Mouse (Mus musculus): ENCODE data around the gene H60b. TPM values are rescaled to one million over a fixed set of nuclear protein-coding genes. Genes with fewer than 3 reads are reported as not detected.

H60b gene
- polyA plus RNA-seq, 1 experiment from 2014 or later = 0.19 TPM

- Histone ChIP-seq H3K36me3 (ENCODE audit: control insufficient read depth, insufficient read depth, low read length) (no peaks in the 10 kb centered on the region), H3K4me1 (ENCODE audit: control insufficient read depth in 2 of 2, insufficient read depth in 2 of 2, low read length in 2 of 2) (no peaks in the 10 kb centered on the region), H3K27me3 (ENCODE audit: control insufficient read depth, insufficient read depth, low read length) (no peaks in the 10 kb centered on the region), H3K4me3 (ENCODE audit: control insufficient read depth in 1 of 2, insufficient read depth in 1 of 2, low read depth in 1 of 2, low read length in 2 of 2) (no peak overlapping the region), H3K9me3 (ENCODE audit: control insufficient read depth, low read length) (no peaks in the 10 kb centered on the region), H3K9ac (ENCODE audit: low read length) (no peak overlapping the region), H3K27ac (replicated peaks in 1 of 2; ENCODE audit: control insufficient read depth in 1 of 2, insufficient read depth in 1 of 2, low read depth in 2 of 2, low read length in 2 of 2) (no peak overlapping the region), H3K4me2 (ENCODE audit: low read length) (no peak overlapping the region)
- no peak for ATAC-seq (ENCODE audit: insufficient number of reproducible peaks, insufficient read depth, low FRiP score, low read depth)
- 62% methylated on average over 8 of the region's 8 CpGs for WGBS
These were observed 139.5 kb downstream of the H60b start for GRCm38 (mm10) chr10:22297766-22298461.

- H3K36me3 ChIP-seq (ENCODE audit: control insufficient read depth, insufficient read depth, low read length) = no peaks in the 10 kb centered on the region
- no peak overlapping the region for H3K27ac ChIP-seq (replicated peaks in 1 of 2; ENCODE audit: control insufficient read depth in 1 of 2, insufficient read depth in 1 of 2, low read depth in 2 of 2, low read length in 2 of 2)
- H3K4me3 ChIP-seq (ENCODE audit: control insufficient read depth in 1 of 2, insufficient read depth in 1 of 2, low read depth in 1 of 2, low read length in 2 of 2) = no peak overlapping the region
- no peak overlapping the region for H3K4me2 ChIP-seq (ENCODE audit: low read length)
- no peaks in the 10 kb centered on the region for H3K9me3 ChIP-seq (ENCODE audit: control insufficient read depth, low read length)
- no peak overlapping the region for H3K9ac ChIP-seq (ENCODE audit: low read length)
- no peaks in the 10 kb centered on the region for H3K27me3 ChIP-seq (ENCODE audit: control insufficient read depth, insufficient read depth, low read length)
- ATAC-seq (ENCODE audit: insufficient number of reproducible peaks, insufficient read depth, low FRiP score, low read depth) = no peak
- WGBS = 75% methylated on average over 2 of the region's 2 CpGs
- H3K4me1 ChIP-seq (ENCODE audit: control insufficient read depth in 2 of 2, insufficient read depth in 2 of 2, low read length in 2 of 2) = no peaks in the 10 kb centered on the region
These were observed 140.9 kb downstream of the H60b start for GRCm38 (mm10) chr10:22299324-22299723.

GRCm38 (mm10) chr10:22301641-22302040 is 143.3 kb downstream of the H60b start:
- no peak for ATAC-seq (ENCODE audit: insufficient number of reproducible peaks, insufficient read depth, low FRiP score, low read depth)
- H3K9ac ChIP-seq (ENCODE audit: low read length) = no peak overlapping the region
- no peak overlapping the region for H3K27ac ChIP-seq (replicated peaks in 1 of 2; ENCODE audit: control insufficient read depth in 1 of 2, insufficient read depth in 1 of 2, low read depth in 2 of 2, low read length in 2 of 2)
- H3K4me2 ChIP-seq (ENCODE audit: low read length) = no peak overlapping the region
- no peaks in the 10 kb centered on the region for H3K27me3 ChIP-seq (ENCODE audit: control insufficient read depth, insufficient read depth, low read length)
- WGBS = 74% methylated on average over 1 of the region's 1 CpGs
- no peak overlapping the region for H3K4me3 ChIP-seq (ENCODE audit: control insufficient read depth in 1 of 2, insufficient read depth in 1 of 2, low read depth in 1 of 2, low read length in 2 of 2)
- H3K36me3 ChIP-seq (ENCODE audit: control insufficient read depth, insufficient read depth, low read length) = no peaks in the 10 kb centered on the region
- no peaks in the 10 kb centered on the region for H3K9me3 ChIP-seq (ENCODE audit: control insufficient read depth, low read length)
- H3K4me1 ChIP-seq (ENCODE audit: control insufficient read depth in 2 of 2, insufficient read depth in 2 of 2, low read length in 2 of 2) = no peaks in the 10 kb centered on the region

GRCm38 (mm10) chr10:22302344-22303057 is 144.1 kb downstream of the H60b start:
- no peaks in the 10 kb centered on the region for H3K36me3 ChIP-seq (ENCODE audit: control insufficient read depth, insufficient read depth, low read length)
- no peak overlapping the region for H3K9ac ChIP-seq (ENCODE audit: low read length)
- no peaks in the 10 kb centered on the region for H3K27me3 ChIP-seq (ENCODE audit: control insufficient read depth, insufficient read depth, low read length)
- ATAC-seq (ENCODE audit: insufficient number of reproducible peaks, insufficient read depth, low FRiP score, low read depth) = no peak
- no peaks in the 10 kb centered on the region for H3K9me3 ChIP-seq (ENCODE audit: control insufficient read depth, low read length)
- no peak overlapping the region for H3K4me3 ChIP-seq (ENCODE audit: control insufficient read depth in 1 of 2, insufficient read depth in 1 of 2, low read depth in 1 of 2, low read length in 2 of 2)
- no peak overlapping the region for H3K4me2 ChIP-seq (ENCODE audit: low read length)
- H3K4me1 ChIP-seq (ENCODE audit: control insufficient read depth in 2 of 2, insufficient read depth in 2 of 2, low read length in 2 of 2) = no peaks in the 10 kb centered on the region
- 70% methylated on average over 5 of the region's 5 CpGs for WGBS
- no peak overlapping the region for H3K27ac ChIP-seq (replicated peaks in 1 of 2; ENCODE audit: control insufficient read depth in 1 of 2, insufficient read depth in 1 of 2, low read depth in 2 of 2, low read length in 2 of 2)

- H3K9me3 ChIP-seq (ENCODE audit: control insufficient read depth, low read length) = no peaks in the 10 kb centered on the region
- H3K27ac ChIP-seq (replicated peaks in 1 of 2; ENCODE audit: control insufficient read depth in 1 of 2, insufficient read depth in 1 of 2, low read depth in 2 of 2, low read length in 2 of 2) = no peak overlapping the region
- WGBS = 82% methylated on average over 6 of the region's 6 CpGs
- no peak for ATAC-seq (ENCODE audit: insufficient number of reproducible peaks, insufficient read depth, low FRiP score, low read depth)
- no peaks in the 10 kb centered on the region for H3K4me1 ChIP-seq (ENCODE audit: control insufficient read depth in 2 of 2, insufficient read depth in 2 of 2, low read length in 2 of 2)
- H3K27me3 ChIP-seq (ENCODE audit: control insufficient read depth, insufficient read depth, low read length) = no peaks in the 10 kb centered on the region
- H3K4me2 ChIP-seq (ENCODE audit: low read length) = no peak overlapping the region
- no peak overlapping the region for H3K9ac ChIP-seq (ENCODE audit: low read length)
- H3K36me3 ChIP-seq (ENCODE audit: control insufficient read depth, insufficient read depth, low read length) = no peaks in the 10 kb centered on the region
- no peak overlapping the region for H3K4me3 ChIP-seq (ENCODE audit: control insufficient read depth in 1 of 2, insufficient read depth in 1 of 2, low read depth in 1 of 2, low read length in 2 of 2)
These were observed 145.3 kb downstream of the H60b start for GRCm38 (mm10) chr10:22303736-22304135.

GRCm38 (mm10) chr10:22305801-22306200 is 147.4 kb downstream of the H60b start:
- Histone ChIP-seq H3K9ac (ENCODE audit: low read length) (no peak overlapping the region), H3K4me3 (ENCODE audit: control insufficient read depth in 1 of 2, insufficient read depth in 1 of 2, low read depth in 1 of 2, low read length in 2 of 2) (no peak overlapping the region), H3K27me3 (ENCODE audit: control insufficient read depth, insufficient read depth, low read length) (no peaks in the 10 kb centered on the region), H3K9me3 (ENCODE audit: control insufficient read depth, low read length) (no peaks in the 10 kb centered on the region), H3K36me3 (ENCODE audit: control insufficient read depth, insufficient read depth, low read length) (no peaks in the 10 kb centered on the region), H3K4me2 (ENCODE audit: low read length) (no peak overlapping the region), H3K27ac (replicated peaks in 1 of 2; ENCODE audit: control insufficient read depth in 1 of 2, insufficient read depth in 1 of 2, low read depth in 2 of 2, low read length in 2 of 2) (no peak overlapping the region), H3K4me1 (ENCODE audit: control insufficient read depth in 2 of 2, insufficient read depth in 2 of 2, low read length in 2 of 2) (no peaks in the 10 kb centered on the region)
- WGBS = 79% methylated on average over 4 of the region's 4 CpGs
- ATAC-seq (ENCODE audit: insufficient number of reproducible peaks, insufficient read depth, low FRiP score, low read depth) = no peak

GRCm38 (mm10) chr10:22306452-22306851 is 148.1 kb downstream of the H60b start:
- Histone ChIP-seq H3K27me3 (ENCODE audit: control insufficient read depth, insufficient read depth, low read length) (no peaks in the 10 kb centered on the region), H3K4me1 (ENCODE audit: control insufficient read depth in 2 of 2, insufficient read depth in 2 of 2, low read length in 2 of 2) (no peaks in the 10 kb centered on the region), H3K4me2 (ENCODE audit: low read length) (no peak overlapping the region), H3K9ac (ENCODE audit: low read length) (no peak overlapping the region), H3K36me3 (ENCODE audit: control insufficient read depth, insufficient read depth, low read length) (no peaks in the 10 kb centered on the region), H3K4me3 (ENCODE audit: control insufficient read depth in 1 of 2, insufficient read depth in 1 of 2, low read depth in 1 of 2, low read length in 2 of 2) (no peak overlapping the region), H3K27ac (replicated peaks in 1 of 2; ENCODE audit: control insufficient read depth in 1 of 2, insufficient read depth in 1 of 2, low read depth in 2 of 2, low read length in 2 of 2) (no peak overlapping the region), H3K9me3 (ENCODE audit: control insufficient read depth, low read length) (no peaks in the 10 kb centered on the region)
- ATAC-seq (ENCODE audit: insufficient number of reproducible peaks, insufficient read depth, low FRiP score, low read depth) = no peak
- 60% methylated on average over 4 of the region's 4 CpGs for WGBS
